Mouse (Mus musculus) cerebellum, adult 18-20 months (tissue): ENCODE results near the gene Gtse1.
A peak's percentile ranks its signal among the peaks of the same experiment; 100 is the strongest.
"Not testable (repeated sequence)": the region's sequence is repeated elsewhere in the genome, so short reads cannot be mapped to it uniquely, and the experiment has no call there.

Experiments used
- DNase-seq, 2 experiments: peaks; one replicate each; pipeline ENCODE4 v3.0.0; 2021

Gene Gtse1

GRCm38 (mm10) chr15:85859490-85860031, at the start of gene Gtse1:
TSS of gene Gtse1 (plus strand) at chr15:85859745.
- DNase-seq: peak; percentile 92 to 98

- DNase-seq: peak in 1 of 2 experiments; percentile 14
Observed at GRCm38 (mm10) chr15:85810462-85810805, 49.1 kb upstream of the Gtse1 start.

DNA sequence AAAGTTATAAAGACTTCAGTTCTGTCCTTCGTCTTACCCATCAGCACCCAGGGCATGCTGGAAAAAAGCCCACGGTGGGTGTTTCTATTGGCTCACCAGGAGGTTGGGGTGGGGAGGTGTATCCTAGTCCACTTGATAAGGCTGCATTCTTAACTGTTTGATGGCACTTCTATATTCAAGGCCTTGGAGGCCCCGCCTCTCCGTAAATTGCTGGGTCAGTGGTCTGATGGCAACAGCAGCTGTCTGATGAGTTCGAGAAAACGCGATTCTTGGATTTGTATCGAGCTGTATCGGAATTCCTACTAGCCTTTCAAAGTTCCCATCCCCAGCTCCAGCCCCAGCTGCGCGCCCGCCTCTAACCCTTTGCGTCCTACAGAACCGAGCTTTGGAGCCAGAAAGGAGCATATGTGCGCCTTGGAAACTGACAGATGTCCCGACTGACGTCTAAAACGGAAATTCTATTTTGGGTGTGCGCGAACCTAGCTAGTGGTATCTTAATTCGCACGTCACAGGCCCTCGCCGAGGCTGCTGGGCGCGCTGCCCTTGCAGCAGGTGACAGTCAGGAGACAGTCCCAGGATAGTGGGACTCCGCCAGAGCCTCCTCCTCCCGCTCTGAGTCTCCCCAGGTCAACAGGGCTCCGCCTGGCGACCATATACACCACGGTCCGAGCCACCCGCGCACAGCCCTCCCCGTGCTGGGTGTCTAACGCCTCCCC, 48.6 kb upstream of the Gtse1 start:
- DNase-seq: peak; percentile 89 to 90

GRCm38 (mm10) chr15:85811535-85812277, 47.8 kb upstream of the Gtse1 start, which contains the start of gene Cdpf1:
TSS of gene Cdpf1 (minus strand) at chr15:85811697.
- peak; percentile 98 to 100 for DNase-seq

DNA sequence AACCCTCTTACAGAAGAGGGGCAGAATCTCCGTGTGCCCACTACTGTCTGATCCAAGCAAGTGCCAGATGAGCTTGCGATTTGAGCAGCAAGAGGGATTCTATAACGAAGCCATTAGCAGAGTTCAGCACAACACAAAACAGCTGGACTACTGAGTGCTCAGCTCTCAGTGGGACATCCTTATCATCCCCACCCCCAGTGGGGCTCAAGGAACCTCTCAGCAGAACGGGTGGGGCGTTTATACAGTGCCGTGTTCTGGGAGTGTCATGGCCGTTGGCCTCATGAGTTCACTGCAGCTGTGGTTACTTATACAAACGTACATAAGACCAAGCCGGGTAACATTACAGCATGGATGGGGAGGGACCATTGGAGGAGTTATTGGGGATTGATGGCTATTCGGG, 46.1 kb upstream of the Gtse1 start:
- DNase-seq: no peak

GRCm38 (mm10) chr15:85821203-85822010, 38.1 kb upstream of the Gtse1 start, which contains the start of gene Pkdrej:
TSS of gene Pkdrej (minus strand) at chr15:85821734.
- DNase-seq: peak; percentile 58 to 75

GRCm38 (mm10) chr15:85822011-85822359, 37.6 kb upstream of the Gtse1 start:
- peak in 1 of 2 experiments; percentile 44 for DNase-seq

DNA sequence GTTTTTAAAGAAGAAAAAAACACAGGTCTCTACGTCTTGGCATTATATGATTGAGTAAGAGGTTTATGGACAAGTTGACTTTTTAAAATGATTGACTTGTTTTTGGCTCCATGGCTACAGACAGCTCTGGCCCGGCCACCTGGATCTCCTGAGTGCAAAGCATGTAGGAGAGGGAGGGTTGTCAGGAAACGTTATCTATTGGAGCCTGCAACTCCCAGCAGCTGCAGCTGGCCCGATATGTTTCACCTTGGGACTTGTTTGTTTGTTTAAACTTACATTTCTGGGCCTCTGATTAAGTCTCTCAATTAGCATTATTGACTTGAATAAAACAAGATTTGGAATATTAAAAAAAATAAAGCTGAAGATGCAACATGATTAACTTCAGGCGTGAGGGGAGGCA, 32.9 kb upstream of the Gtse1 start:
- no peak for DNase-seq

GRCm38 (mm10) chr15:85828071-85828470, 31.5 kb upstream of the Gtse1 start:
- no peak for DNase-seq

- DNase-seq: no peak
Observed at GRCm38 (mm10) chr15:85829470-85829869, 30.1 kb upstream of the Gtse1 start.

- DNase-seq: peak; percentile 89 to 91
Observed at GRCm38 (mm10) chr15:85831954-85832590, 27.5 kb upstream of the Gtse1 start, which contains the start of gene Ttc38. TSS of gene Ttc38 (plus strand) at chr15:85832306.

GRCm38 (mm10) chr15:85832599-85832998, 26.9 kb upstream of the Gtse1 start:
- no peak for DNase-seq

DNA sequence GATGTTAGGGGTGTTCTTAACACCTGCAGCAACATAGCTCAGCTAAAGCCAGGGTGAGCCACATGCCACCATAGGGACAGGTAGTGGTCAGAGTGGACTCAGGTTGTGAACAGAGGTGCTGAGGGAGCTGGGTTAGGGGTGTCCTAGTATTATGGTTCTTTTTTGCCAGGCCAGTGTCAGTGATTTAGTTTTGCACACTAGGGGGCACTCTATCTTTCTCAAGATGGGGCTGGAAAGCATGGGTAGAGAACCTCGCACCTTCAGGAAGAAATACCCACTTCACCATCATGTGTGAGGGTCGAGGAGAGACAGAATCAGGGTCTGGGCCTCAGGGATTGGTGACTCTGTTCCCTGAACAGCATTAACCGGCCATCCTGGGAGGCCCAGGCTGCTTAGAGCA, 24.2 kb upstream of the Gtse1 start:
- DNase-seq: no peak

GRCm38 (mm10) chr15:85836887-85837286, 22.7 kb upstream of the Gtse1 start:
- no peak for DNase-seq

- DNase-seq: no peak
Observed at GRCm38 (mm10) chr15:85840983-85841382, 18.6 kb upstream of the Gtse1 start.

- no peak for DNase-seq
Observed at GRCm38 (mm10) chr15:85841796-85842360, 17.7 kb upstream of the Gtse1 start.

DNA sequence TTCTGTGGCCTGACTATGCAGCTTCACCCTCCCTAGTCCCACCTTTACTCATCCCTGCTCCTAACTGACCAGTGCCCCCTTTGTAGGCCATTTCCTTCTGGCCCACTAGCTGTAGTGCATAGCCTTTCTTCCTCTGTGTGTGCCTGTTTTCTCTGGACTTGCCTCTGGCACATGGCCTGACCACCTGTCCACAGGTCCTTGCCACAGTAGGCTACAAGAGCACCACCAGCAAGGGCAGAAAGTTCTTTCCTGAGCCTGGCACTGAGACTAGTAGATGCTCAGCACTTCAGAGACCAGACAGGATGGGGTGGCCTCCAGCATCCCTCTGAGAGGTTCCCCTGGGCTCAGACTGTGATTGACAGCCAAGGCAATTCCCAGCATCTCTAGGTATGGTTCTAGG, 14.5 kb upstream of the Gtse1 start:
- peak; percentile 49 to 64 for DNase-seq

GRCm38 (mm10) chr15:85851656-85852392, 7.7 kb upstream of the Gtse1 start:
- DNase-seq: peak in 1 of 2 experiments; percentile 29

DNA sequence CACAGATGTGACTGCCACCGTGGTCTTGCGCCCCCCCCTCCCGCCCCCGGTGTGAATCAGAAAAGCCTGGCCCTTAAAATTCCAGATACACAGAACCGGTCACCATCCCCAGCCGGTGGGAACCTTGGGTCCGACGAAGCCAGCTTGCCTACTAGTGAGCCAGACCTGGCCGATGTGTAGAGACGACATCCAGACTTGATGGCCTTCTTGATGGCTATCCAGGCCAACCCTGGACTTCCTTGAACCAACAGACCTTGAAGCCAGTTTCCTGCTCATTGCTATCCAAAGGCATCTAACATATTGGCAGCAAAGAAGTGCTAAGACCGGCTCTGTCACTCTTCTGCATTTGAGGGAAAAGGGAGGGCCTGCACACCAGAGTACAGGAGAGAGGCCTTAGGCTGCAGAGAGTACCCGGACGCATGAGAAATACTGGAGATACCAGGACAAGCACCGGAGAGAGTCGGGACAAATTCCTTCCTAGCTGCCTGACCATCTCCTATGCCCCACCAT, 510 bp upstream of the Gtse1 start:
- DNase-seq: peak in 1 of 2 experiments; percentile 23

DNA sequence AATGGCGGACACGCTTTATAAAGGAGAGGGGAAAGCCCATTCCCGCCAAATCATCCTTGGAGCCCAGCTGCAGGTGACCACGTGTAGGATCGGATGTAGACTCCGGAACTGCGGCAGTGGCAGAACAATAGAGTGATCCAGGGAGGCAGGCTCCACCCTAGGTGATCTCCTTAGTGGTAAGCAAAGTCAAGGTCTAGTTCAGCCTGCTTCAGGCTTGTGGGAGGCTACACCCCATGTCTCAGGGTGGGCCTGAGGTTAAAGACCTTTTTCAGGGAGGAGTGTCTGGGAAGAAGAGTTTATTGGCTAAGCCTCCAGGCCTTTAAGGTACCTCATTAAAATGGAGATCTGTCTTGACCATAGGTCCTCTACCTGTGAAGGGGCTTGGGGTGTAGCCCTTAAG, 6.4 kb downstream of the Gtse1 start:
- not testable (repeated sequence) for DNase-seq

GRCm38 (mm10) chr15:85867696-85868095, 8.2 kb downstream of the Gtse1 start:
- peak; percentile 76 to 79 for DNase-seq
